Mouse (Mus musculus): ENCODE measurements around the gene Dab1.

DNA sequence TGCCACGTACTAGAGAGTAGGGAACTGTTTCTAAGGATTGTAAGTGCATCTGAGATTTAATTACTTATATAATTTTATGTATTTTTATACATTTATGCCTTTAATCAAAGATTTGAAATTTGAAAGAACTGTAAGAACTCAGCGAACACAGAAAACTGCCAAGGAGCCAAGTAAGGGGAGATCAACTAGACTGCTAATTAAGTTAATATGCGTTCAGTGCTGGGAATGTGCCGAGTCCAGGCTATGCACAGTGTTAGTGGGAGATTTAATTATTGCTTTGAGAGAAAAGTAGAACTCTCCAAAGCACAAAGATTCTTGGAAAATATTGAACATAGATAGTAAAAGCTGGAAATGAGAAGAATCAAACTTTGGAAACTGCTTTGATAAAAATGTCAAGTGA is 567.2 kb downstream of the Dab1 start:
- no peak for TF ChIP-seq CTCF (IDR thresholded peaks at IDR 0.05 in 2 of 3, conservative IDR thresholded peaks at IDR 0.05 in 1 of 3; ENCODE audit: control insufficient read depth in 1 of 3, insufficient read depth in 1 of 3, low read depth in 2 of 3, low read length in 3 of 3, poor library complexity in 1 of 3, severe bottlenecking in 1 of 3)
- TF ChIP-seq POLR2A (IDR thresholded peaks at IDR 0.05; ENCODE audit: control insufficient read depth in 1 of 2, insufficient read depth in 1 of 2, low read depth in 1 of 2, low read length in 2 of 2, poor library complexity in 1 of 2) = no peak
- TF ChIP-seq MAFK (IDR thresholded peaks at IDR 0.05; ENCODE audit: borderline replicate concordance, low read depth, low read length) = no peak
- TF ChIP-seq MAX (IDR thresholded peaks at IDR 0.05; ENCODE audit: low read length) = no peak
- no peak for TF ChIP-seq UBTF (IDR thresholded peaks at IDR 0.05; ENCODE audit: borderline replicate concordance, insufficient read depth, low read depth, low read length)
- TF ChIP-seq ZNF384 (IDR thresholded peaks at IDR 0.05; ENCODE audit: low read depth, low read length) = no peak
- no peak for TF ChIP-seq HCFC1 (IDR thresholded peaks at IDR 0.05; ENCODE audit: low read depth, low read length)
- TF ChIP-seq TBP (IDR thresholded peaks at IDR 0.05; ENCODE audit: low read depth, low read length) = no peak
- no peak for TF ChIP-seq SMC3 (IDR thresholded peaks at IDR 0.05; ENCODE audit: low read depth, low read length)
- TF ChIP-seq POLR2AphosphoS5 (IDR thresholded peaks at IDR 0.05; ENCODE audit: borderline replicate concordance, low read depth, low read length) = no peak
- no peak for TF ChIP-seq ELF1 (IDR thresholded peaks at IDR 0.05; ENCODE audit: low read depth, low read length)
- no peak for TF ChIP-seq TAL1 (IDR thresholded peaks at IDR 0.05; ENCODE audit: low read length)

Data from MEL (cell line).